Mouse (Mus musculus) adrenal gland, adult 2 months (tissue): ENCODE data around the gene Olfml1. TPM values are rescaled to one million over a fixed set of nuclear protein-coding genes. Genes with fewer than 3 reads are reported as not detected.

Experiments used
- DNase-seq: peaks from one replicate; pipeline ENCODE4 v3.0.0; 2021
- long read RNA-seq: library from polyadenylated mRNA; stranded (forward); transcript quantifications from one replicate; pipeline ENCODE4 v2.0.0, GENCODE M21; 2021
- polyA plus RNA-seq: library from polyadenylated mRNA; depleted of rRNA; stranded (reverse); fragments of >200 nt; gene quantifications from 2 replicates; pipeline ENCODE4 v1.2.3, GENCODE M21; 2012; rRNA removed
- total RNA-seq, 2 experiments: library from RNA; stranded (reverse); gene quantifications; 2 replicates each; pipeline ENCODE4 v1.2.3; 2021

The Olfml1 gene
- total RNA-seq (10 to 100 TPM in 1 of 2 experiments, 1 to 10 TPM in 1; 8.0 to 12.3 TPM), polyA plus RNA-seq (2.6 and 3.1 TPM in 2 replicates)
- long read RNA-seq, transcript Olfml1-201 (3 exons, 1,685 nt), result major isoform, 6 of 8 reads
- long read RNA-seq, partial matches to known transcripts, result 0 of 8 reads
- long read RNA-seq, other reads (novel, unspliced or antisense), result 2 of 8 reads

DNA sequence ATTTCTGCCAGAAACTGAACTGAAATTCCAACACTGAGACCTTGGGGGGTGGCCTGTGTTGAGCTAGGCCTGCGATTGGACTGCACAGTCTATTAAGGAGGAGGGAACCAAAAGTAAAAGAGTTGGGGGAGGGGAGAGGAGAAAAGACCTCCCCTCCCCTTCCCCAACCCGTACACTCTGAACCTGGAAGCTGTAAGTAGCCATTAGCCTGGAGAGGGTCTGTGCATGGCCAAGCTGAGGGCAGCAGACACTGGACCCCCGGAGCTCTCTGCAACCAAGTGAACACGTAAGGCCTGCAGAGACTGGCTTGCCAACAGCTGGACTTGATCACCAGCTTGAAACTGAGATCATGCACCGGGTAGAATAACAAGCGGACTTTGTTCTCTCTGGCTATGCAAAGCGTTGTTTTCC, at the start of gene Olfml1:
TSS of gene Olfml1 (plus strand) at position 186 of the 411 bp plus-strand sequence.
- DNase-seq, result peak; percentile 14

DNA sequence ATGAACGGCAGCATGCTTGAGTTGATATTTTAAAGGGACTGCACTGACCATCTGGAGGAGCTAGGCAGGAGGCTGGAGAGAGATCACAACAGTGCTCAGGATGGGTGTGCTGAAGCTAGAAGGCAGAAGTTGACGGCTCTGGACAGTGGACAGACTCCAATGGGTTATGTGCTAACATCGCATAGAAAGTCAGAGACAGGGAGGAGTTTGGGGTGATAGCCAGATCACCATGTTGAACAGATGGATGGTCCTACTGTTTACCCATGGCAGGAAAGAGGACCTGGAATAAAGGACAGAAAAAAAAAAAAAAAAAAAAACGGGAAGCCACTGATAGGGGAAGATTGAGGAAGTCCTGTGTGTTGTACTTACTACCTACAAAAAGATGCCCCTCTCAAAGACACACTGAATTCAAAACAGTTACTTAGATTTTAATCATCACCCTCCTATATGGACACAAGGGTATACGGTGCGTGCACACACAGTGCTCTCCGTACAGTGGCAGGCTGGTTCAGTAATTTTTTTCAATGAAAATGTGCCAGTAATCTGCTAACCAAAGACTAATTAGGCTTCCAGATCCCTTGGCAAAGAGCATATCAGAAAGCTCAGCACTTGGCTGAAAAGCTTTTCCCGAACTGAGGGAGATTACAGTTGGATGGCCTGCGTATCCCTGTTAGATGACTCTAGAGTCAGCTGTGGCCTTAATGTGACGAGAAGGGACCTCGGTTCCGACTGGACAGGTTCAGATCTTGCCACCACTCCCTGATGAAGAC, 47.8 kb upstream of the Olfml1 start:
- no peak for DNase-seq

DNA sequence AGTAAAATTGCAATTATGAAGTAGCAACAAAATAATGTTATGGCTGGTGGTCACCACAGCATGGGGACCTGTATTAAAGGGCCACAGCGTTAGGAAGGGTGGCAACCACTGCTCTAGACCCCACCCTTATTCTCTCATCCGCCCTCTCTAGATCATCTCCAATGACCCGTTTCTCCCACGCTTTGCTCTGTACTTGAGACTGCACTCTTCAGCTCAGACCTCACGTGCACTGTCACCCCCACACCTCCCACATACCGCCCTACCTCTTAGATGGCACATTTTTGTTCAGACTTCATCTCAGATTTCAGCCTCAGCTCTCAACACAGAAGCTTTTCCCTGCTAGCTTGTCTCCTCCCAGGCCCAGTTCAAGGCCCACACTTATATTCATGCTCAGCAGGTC, 45.8 kb upstream of the Olfml1 start:
- no peak for DNase-seq

- DNase-seq, result peak; percentile 37
Measured at GRCm38 (mm10) chr7:107526299-107526698, 40.9 kb upstream of the Olfml1 start.

- no peak for DNase-seq
Measured at GRCm38 (mm10) chr7:107528169-107528772, 39.0 kb upstream of the Olfml1 start.

GRCm38 (mm10) chr7:107529364-107529763, 37.9 kb upstream of the Olfml1 start:
- DNase-seq, result no peak

DNA sequence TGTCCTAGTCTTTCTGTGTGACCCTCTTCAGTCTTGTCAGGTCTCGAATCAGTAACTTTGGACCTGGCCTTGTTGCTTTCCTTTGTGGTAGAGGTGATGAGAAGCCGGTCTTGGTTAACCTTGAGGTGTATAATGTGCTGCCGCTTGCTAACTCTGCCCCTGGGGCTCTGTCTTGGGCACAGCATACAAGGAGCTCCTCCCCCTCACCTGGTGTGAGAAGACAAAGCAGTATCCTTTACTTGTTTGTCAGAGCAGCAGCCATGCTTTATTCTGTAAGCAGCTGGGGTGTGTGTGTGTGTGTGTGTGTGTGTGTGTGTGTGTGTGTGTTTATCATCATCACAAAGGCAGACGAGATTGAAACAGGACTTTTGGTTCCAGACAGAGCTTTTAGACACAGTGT, 31.9 kb upstream of the Olfml1 start:
- no peak for DNase-seq

DNA sequence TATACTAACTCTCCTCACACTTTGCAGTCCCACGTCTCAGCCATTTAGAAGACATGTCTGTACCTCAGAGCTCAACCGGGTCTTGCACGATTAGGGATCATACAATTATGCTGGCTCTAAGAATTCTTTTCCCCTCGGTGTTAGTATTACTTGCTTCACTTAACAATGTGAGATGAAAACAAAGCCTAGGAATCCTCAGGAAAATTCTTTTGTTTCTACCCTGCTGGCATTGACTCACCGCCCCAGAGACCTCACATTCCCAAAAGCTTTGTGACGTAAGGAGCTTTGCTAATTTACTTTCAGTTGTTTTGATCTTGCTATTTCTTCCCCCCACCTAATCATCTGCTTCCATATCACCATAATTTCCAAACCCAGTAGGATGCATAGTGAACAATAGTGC, 30.7 kb upstream of the Olfml1 start:
- no peak for DNase-seq

DNA sequence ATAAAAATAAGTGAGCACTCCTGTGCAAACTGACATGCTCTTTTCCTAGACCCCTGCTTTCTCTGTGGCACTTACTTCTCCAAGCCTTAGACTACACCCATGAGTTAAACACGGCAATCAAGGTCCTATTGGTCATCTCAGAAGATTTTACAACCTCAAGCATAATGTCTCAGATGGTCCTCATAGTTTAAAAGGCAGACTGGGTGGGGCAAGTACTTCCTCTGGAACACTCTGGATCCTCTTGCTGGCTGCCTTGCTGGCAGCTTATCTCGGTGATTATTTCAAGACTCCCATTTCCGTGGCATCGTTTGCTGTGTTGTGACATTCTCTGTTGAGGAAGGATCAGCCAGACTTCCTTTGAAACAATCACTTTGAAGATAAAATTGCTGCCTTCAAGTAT, 27.2 kb upstream of the Olfml1 start:
- no peak for DNase-seq

DNA sequence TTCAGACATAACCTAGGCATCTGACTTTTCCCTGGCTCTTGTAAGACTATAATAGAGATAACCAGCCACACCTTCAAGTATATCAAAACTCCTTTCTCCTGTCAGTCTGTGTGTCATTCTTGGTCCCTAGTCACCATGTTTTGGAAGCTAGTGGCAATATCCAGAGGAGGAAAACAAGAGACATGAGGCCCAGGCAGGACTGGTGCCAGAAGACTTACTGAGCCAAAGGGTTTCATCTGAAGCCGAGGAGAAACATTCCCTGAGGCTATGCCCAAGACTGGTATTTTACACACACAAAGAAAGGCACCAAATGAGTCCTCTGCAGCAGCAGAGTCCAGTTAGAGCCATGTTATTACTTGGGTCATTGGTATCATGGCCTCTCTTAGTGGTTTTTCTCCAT, 22.2 kb upstream of the Olfml1 start:
- DNase-seq, result no peak

GRCm38 (mm10) chr7:107547872-107548271, 19.4 kb upstream of the Olfml1 start:
- no peak for DNase-seq

GRCm38 (mm10) chr7:107553461-107553860, 13.8 kb upstream of the Olfml1 start:
- DNase-seq, result no peak

- no peak for DNase-seq
Measured at GRCm38 (mm10) chr7:107555906-107556305, 11.3 kb upstream of the Olfml1 start.

DNA sequence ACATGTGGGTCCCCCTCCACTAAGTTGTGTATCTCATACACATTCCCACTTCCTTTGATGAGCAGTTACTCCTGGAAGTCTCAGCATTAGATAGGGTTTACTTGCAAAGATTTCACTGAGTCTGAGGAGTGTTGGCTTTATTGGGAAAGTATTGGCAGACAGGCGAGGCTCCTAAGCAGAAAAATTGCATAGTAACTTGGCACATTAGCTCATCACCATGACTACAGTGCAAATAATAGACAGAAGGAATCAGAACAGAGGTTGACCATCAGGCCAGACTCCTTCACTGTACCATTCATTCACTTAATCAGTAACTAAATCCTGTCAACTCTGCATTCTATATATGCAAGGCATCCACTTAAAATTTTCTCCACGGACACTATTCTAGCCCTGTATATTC, 6.6 kb upstream of the Olfml1 start:
- DNase-seq, result peak; percentile 5

DNA sequence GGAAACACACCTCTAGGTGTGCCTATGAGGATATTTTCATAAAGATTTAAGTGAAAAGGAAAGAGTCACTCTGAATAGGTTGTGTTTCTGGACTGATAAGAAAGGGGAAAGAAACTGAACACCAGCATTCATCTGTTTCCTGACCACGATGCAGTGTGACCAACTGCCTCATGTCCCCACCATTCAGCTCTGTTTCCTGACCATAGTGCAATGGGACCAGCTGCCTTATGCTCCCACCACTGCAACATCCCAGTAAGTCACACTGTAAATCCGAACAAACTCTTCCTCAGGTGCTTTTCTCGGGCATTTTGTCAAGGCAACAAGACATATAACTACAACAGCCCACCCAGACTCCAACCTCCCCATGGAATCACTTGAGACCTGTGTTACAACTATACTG, 5.7 kb upstream of the Olfml1 start:
- no peak for DNase-seq

DNA sequence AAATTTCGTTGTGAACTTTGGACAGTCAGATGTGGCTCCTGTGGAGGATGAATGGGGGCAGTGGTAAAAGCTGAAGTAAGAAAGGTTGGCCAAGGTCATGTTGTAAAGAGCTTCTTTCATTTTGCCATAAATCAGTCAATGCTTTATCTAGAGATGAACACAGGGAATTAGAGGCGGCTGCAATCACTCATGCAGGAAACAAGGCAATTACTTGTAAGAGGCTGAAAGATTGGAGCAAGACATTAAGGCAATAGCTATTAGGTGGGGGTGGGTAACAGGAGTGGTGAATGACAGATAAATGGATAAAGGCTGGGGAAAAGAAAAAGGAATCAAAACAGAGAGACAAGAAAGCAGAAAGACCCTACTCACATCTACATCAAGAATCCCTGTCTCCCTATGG, 3.5 kb upstream of the Olfml1 start:
- DNase-seq, result no peak

DNA sequence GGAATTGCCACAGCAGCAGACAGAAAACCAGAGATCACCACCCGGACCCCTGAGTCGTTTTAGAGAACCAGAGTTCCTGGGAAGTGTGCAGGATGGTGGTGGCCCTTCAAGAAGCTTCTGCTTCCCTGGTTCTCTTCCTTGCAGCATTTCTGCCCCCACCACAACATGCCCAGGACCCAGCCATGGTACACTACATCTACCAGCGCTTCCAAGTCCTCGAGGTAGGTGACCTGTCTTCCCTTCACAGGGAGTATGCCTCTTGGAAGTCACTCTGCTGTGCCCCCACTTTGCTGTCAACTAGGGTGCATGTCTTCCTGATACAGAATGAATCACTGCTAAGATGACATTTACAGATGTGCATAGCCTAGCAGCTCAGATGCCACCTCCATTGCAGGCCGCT, 428 bp downstream of the Olfml1 start:
- no peak for DNase-seq

- no peak for DNase-seq
Measured at GRCm38 (mm10) chr7:107568971-107569370, 1.7 kb downstream of the Olfml1 start.

- DNase-seq, result no peak
Measured at GRCm38 (mm10) chr7:107573856-107574255, 6.6 kb downstream of the Olfml1 start.

GRCm38 (mm10) chr7:107574276-107574675, 7.0 kb downstream of the Olfml1 start:
- no peak for DNase-seq

- DNase-seq, result no peak
Measured at GRCm38 (mm10) chr7:107592641-107593040, 25.4 kb downstream of the Olfml1 start.

DNA sequence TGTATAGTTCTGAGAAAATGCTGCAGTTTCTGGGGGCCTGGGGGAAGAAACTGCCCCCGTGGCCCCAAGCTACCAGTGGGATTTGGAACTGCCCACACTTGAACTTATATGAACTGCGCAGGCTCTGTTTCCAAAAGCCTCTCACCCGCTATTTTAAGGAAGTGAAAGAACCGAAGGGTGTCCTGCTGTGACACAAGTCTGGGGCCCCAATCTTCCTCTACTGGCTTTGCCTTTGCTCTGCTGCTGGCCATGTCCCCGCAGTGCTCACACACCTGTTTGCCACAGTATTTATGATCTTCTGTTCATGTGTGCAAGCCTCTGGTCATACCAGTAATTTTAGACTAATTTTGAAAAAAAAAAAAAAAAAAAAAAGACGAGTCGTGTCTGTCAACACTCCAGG, 26.7 kb downstream of the Olfml1 start:
- DNase-seq, result no peak

DNA sequence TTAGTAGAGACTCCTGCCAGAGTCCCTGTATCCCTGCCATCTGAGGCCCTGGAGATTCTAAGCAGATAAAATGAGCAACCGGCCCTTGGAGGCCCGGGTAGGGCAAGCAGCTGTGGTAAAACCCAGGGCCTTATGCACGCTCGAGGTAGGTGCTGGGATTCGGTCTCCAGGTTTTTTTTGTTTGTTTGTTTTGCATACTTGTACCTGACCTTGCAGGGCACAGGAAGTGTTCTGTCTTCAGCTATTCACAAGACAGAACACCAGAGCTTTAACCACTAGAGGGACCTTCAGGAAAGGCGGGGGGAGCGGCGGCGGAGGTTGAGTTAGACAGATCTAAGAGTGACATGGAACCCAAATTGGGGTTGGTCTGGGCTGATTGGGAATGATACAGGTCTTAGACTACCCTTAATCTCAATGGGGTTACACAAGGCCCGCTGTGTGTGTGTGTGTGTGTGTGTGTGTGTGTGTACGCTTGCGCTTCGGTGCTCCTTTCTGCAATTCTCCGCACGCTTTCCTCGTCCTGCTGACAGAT, 27.1 kb downstream of the Olfml1 start:
- DNase-seq, result peak; percentile 53
